Mouse (Mus musculus): ENCODE measurements at regions not wholly inside any gene's neighbourhood (a gene's known extent, or its start where the extent isn't known, plus 50 kb on each side); places are given as distances from the start of the nearest gene placed in this dataset.

- no peak for DNase-seq (ENCODE audit: low read depth, low spot score)
Measured at GRCm38 (mm10) chr2:166272841-166273240, 117.4 kb upstream of the Sulf2 start.

DNA sequence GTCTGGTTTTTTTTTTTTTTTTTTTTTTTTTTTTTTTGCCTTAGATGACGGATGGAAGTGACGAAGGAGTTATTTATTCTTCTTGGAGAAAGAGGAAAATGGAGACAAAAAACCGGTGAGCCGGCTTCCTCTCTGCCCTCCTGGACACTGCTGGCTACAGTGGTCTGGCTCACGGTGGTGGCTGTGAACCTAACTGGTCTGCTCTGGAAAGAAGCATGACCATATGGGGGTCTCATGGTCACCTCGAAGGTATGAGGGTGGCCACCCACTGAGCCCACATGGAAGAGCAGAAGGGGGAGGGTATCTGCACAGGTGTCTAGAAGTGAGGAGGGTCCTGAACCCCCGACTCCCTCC is 116.7 kb upstream of the Sulf2 start:
- DNase-seq (ENCODE audit: low read depth, low spot score) = no peak

- peak; percentile 72 for DNase-seq (ENCODE audit: low read depth, low spot score)
Measured at GRCm38 (mm10) chr2:166271373-166272189, 116.1 kb upstream of the Sulf2 start.

DNA sequence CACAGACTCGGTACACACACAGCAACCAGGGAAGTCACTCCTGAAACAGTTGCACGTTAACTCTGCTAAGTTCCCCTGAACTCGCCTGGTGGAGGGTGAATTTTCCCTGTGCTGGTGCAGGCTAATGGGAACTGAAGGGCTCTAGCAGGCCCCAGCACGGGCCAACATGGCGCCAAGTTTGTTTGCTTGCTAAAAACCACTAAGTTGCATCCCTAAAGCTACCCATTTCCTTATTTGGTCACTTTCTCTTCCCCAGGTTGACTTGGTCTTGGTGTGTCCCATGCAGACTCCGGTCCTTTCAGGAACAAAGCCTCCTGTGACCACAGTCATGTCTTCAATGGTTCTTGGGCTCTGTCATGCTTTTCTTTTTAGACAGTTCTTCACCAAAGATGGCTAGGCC is 114.5 kb upstream of the Sulf2 start:
- DNase-seq (ENCODE audit: low read depth, low spot score) = no peak

DNA sequence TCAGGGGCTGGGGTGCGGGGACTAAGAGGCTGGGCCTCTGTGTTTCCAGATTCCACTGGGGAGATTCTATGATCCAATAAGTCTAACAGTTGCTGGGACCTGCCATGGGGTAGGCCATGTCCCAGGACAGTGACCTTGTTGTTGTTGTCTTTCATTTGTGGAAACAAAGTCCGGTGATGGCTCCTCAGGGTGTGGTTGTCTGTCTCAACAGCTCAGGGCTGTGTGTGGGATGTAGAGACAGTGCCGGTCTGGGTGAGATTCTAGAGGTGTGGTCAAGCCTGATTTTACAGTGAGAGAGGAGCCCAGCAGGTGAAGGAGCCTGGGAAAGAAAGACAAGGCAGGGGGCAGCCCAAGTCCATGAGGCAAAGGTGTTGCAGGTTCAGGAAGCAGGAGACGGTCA is 111.5 kb upstream of the Sulf2 start:
- no peak for DNase-seq (ENCODE audit: low read depth, low spot score)

- no peak for DNase-seq (ENCODE audit: low read depth, low spot score)
Measured at GRCm38 (mm10) chr2:166266507-166266906, 111.0 kb upstream of the Sulf2 start.

GRCm38 (mm10) chr2:166264756-166265155 is 109.3 kb upstream of the Sulf2 start:
- no peak for DNase-seq (ENCODE audit: low read depth, low spot score)

DNA sequence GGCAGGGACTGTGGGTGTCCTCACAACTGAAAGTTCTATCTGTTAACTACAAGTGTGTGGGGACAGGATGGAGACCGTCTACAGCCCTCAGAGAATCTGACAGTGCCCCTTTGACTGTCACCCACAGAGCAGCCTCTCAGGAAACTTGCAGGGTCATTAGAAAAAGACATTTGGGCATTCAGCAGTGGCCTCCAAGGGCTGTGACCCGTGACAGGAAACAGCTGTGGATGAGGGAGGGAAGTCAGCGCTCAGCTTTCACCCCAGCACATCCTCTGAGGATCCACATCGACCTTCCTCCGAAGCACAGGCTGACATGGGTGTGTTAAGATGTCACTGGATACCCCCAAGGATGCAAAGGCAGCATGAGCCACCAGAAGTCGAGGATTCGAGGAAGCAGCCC is 106.3 kb upstream of the Sulf2 start:
- no peak for DNase-seq (ENCODE audit: low read depth, low spot score)

DNA sequence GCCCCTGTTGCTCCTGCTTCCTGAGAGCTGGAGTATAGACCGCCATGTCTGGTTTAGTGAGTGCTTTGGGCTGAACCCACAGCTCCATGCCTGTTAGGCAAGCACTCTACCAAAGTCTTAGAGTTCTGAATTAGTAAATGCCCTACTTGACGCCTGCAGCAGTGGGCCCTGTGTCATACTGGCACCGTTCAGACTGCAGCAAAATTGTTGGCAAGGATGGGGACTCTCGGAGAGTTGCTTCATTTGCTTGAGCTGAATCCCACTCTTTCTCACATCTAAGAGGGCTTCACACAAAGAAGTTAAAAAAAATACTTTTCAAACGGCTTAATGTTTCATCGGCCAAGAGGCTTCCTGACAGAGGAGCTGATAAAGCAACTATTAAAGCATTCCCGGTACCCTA is 105.6 kb upstream of the Sulf2 start:
- DNase-seq (ENCODE audit: low read depth, low spot score) = no peak

GRCm38 (mm10) chr2:166258771-166259180 is 103.3 kb upstream of the Sulf2 start:
- no peak for DNase-seq (ENCODE audit: low read depth, low spot score)

- no peak for DNase-seq (ENCODE audit: low read depth, low spot score)
Measured at GRCm38 (mm10) chr2:166257666-166258065, 102.2 kb upstream of the Sulf2 start.

- DNase-seq (ENCODE audit: low read depth, low spot score) = no peak
Measured at GRCm38 (mm10) chr2:166256193-166256592, 100.7 kb upstream of the Sulf2 start.

DNA sequence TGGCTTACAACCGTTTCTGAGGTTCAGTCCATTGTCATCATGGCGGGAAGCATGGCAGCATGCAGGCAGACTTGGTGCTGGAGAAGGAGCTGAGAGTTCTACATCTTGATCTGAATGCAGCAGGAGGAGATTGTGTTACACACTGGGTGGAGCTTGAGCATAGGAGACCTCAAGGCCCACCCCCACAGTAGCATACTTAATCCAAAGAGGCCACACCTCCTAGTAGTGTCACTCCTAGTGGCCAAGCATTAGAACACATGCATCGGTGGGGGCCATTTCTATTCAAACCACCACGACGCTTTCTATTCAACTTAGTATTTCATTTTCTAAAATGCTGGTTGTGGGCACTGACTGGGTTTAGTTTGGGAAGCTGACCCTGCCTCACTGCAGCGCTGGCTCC is 99.1 kb upstream of the Sulf2 start:
- no peak for DNase-seq (ENCODE audit: low read depth, low spot score)

GRCm38 (mm10) chr2:166252107-166252506 is 96.6 kb upstream of the Sulf2 start:
- no peak for DNase-seq (ENCODE audit: low read depth, low spot score)

- DNase-seq (ENCODE audit: low read depth, low spot score) = no peak
Measured at GRCm38 (mm10) chr2:166251421-166251820, 96.0 kb upstream of the Sulf2 start.

DNA sequence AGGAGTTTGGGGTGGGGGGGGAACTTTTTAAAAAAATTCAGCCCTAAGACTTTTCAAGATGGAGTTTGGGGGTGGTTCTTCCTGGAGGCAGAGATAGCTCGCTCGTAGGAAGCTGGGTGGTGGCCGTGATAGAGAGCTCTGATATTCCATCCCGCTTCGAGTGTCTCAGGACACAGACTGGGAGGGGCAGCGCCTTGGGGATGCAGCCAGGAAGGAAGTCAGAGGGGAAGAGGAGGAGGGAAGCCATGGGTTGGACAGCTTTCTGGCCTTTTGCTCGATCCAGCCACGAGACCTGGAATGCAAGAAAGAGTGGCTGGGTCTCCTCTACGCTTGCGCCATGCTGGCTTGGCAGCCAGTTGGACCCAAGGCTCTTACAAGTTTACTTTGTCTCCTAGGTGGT is 95.1 kb upstream of the Sulf2 start:
- no peak for DNase-seq (ENCODE audit: low read depth, low spot score)

DNA sequence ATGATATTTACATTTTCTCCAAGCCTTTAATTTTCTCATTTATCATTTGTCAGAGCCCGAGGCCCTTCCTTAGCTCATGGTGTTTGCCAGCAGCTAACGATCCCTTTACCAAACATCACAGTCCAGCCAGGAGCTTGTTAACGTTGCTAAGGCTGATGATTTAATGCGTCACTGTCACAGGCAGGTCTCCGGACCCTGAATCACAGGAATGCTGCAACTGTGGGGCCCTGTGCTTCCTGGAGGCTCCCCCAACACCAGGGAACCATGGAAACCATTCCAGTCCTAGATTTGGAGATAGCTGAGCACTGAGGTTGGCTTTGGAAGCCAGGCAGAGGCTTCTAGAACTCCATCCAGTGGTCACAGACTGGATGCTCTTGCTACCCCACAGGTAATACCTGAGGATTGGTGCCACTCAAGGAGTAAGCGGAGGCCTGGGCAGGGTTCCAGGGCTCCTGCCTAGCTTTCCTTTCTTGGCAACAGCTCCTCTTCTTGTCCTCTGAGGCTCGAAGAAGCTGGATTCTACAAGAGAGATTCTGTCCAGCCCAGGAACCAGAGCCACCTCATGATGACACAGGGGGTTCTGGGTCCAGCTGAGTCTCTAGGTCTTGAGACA is 94.0 kb upstream of the Sulf2 start:
- no peak for DNase-seq (ENCODE audit: low read depth, low spot score)

- no peak for DNase-seq (ENCODE audit: low read depth, low spot score)
Measured at GRCm38 (mm10) chr2:166246401-166247189, 91.1 kb upstream of the Sulf2 start.

- no peak for DNase-seq (ENCODE audit: low read depth, low spot score)
Measured at GRCm38 (mm10) chr2:166245219-166245618, 89.8 kb upstream of the Sulf2 start.

- DNase-seq (ENCODE audit: low read depth, low spot score) = no peak
Measured at GRCm38 (mm10) chr2:166242786-166243521, 87.5 kb upstream of the Sulf2 start.

DNA sequence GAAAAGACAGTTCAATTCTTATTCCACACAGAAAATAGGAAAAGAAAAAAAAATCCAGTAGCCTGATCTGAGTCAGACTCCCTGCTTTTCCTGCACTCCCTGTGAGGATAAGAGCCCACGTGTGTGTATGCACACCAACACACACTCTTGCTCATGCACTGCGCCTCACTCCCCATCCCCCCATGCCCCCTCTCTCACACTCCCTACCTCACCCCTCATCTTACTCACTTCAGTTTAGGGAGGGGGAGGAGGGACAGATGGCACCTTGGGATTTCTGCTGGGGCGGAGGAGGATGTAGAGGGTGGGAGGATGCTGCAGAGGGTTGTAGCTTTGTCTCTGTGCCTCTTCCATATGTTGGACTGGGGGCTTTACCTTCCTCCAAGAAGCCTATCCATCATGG is 85.8 kb upstream of the Sulf2 start:
- DNase-seq (ENCODE audit: low read depth, low spot score) = peak; percentile 61

GRCm38 (mm10) chr2:166240056-166240455 is 84.6 kb upstream of the Sulf2 start:
- no peak for DNase-seq (ENCODE audit: low read depth, low spot score)
